Mouse (Mus musculus) embryonic facial prominence, embryonic 11.5 days (tissue): ENCODE data around the gene Aldh1a7. TPM values are rescaled to one million over a fixed set of nuclear protein-coding genes. Genes with fewer than 3 reads are reported as not detected.

ENCODE experiments used
- ATAC-seq: fragments of 200-750 bp; cut with Nextera tagmentation; replicated peaks from 2 replicates; pipeline ENCODE4 v1.8.0; 2017; ENCODE audit warnings: low read depth; ENCODE audit not compliant: insufficient number of reproducible peaks, low FRiP score, low TSS enrichment
- DNase-seq: peaks from one replicate; pipeline ENCODE4 v3.0.0-alpha.2; 2015; ENCODE audit warnings: low spot score
- H3K27ac ChIP-seq: fragments of 300-500 bp; sonication (generic); replicated peaks from 2 replicates; pipeline ENCODE4 v1.5.1; 2014; ENCODE audit warnings: mild to moderate bottlenecking, low read depth, low read length, control low read depth
- H3K27me3 ChIP-seq: fragments of 300-500 bp; sonication (generic); 2 replicates; pipeline ENCODE4 v1.6.1; 2014; ENCODE audit warnings: mild to moderate bottlenecking, low read length, moderate library complexity, mixed read lengths; ENCODE audit not compliant: control insufficient read depth, insufficient read depth
- H3K36me3 ChIP-seq: fragments of 300-500 bp; sonication (generic); replicated peaks from 2 replicates; pipeline ENCODE4 v1.6.1; 2014; ENCODE audit warnings: low read depth, mild to moderate bottlenecking, low read length, moderate library complexity, mixed read lengths; ENCODE audit not compliant: control insufficient read depth, insufficient read depth
- H3K4me1 ChIP-seq: fragments of 300-500 bp; sonication (generic); 2 replicates; pipeline ENCODE4 v1.6.1; 2014; ENCODE audit warnings: low read length, mixed read lengths; ENCODE audit not compliant: control insufficient read depth, insufficient read depth
- H3K4me2 ChIP-seq: fragments of 300-500 bp; sonication (generic); 2 replicates; pipeline ENCODE4 v1.6.1; 2014; ENCODE audit warnings: low read depth, mild to moderate bottlenecking, control low read depth, low read length, moderate library complexity
- H3K4me3 ChIP-seq: fragments of 300-500 bp; sonication (generic); 2 replicates; pipeline ENCODE4 v1.5.1; 2014; ENCODE audit warnings: low read depth, low read length, control low read depth
- H3K9ac ChIP-seq: fragments of 300-500 bp; sonication (generic); replicated peaks from 2 replicates; pipeline ENCODE4 v1.6.1; 2014; ENCODE audit warnings: mild to moderate bottlenecking, control low read depth, low read length
- H3K9me3 ChIP-seq: fragments of 300-500 bp; sonication (generic); replicated peaks from 2 replicates; pipeline ENCODE4 v1.6.1; 2016; ENCODE audit warnings: mild to moderate bottlenecking, low read length, inconsistent platforms, mixed read lengths; ENCODE audit not compliant: control insufficient read depth
- WGBS: fragments of 180-500 bp; shearing (Covaris S2); extraction: QIAGEN DNeasy Blood & Tissue Kit; methylation state at CpG from one replicate; pipeline ENCODE4 v1.1.7; 2014; 5-methylcytosine and 5-hydroxymethylcytosine counted together
- polyA plus RNA-seq: library from polyadenylated mRNA; unstranded; fragments of >200 nt; fragmentation: Nextera tagmentation; extraction: Ambion mirVana; gene quantifications from 2 replicates; pipeline ENCODE4 v1.2.1, GENCODE M21; 2014

Aldh1a7 gene
- polyA plus RNA-seq, 1 experiment from 2014 or later, result 5.0 TPM

DNA sequence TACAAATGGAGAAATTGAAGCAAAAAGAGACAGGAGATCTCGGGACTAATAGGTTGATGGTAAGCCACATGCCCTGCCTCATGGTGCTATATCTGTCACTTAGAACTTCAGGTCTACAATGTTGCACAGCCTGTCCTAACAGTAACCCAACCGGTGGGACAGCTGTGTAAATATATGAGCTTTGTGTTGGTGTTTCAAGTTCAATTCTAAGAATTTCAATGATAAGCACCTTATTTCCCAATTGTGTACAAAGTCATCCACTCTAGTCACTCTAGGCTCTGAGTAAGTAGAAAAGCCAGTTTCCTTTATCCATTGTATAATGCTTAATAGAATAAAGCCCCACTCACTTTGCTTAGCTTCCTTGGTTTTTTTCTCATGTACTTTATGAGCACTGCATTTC lies 4.4 kb downstream of the Aldh1a7 start:
- H3K9me3 ChIP-seq, result no peaks in the 10 kb centered on the region
- no peak overlapping the region for H3K4me3 ChIP-seq
- no peaks in the 10 kb centered on the region for H3K27me3 ChIP-seq
- WGBS, result 88% methylated on average over 2 of the region's 2 CpGs
- H3K9ac ChIP-seq, result no peak overlapping the region
- no peak overlapping the region for H3K27ac ChIP-seq
- ATAC-seq, result no peak
- no peak overlapping the region for H3K4me2 ChIP-seq
- no peaks in the 10 kb centered on the region for H3K4me1 ChIP-seq
- no peak for DNase-seq
- no peaks in the 10 kb centered on the region for H3K36me3 ChIP-seq

GRCm38 (mm10) chr19:20720298-20720697 lies 7.1 kb downstream of the Aldh1a7 start:
- ATAC-seq, result no peak
- no peak overlapping the region for H3K27ac ChIP-seq
- H3K4me3 ChIP-seq, result no peak overlapping the region
- 83% methylated on average over 2 of the region's 2 CpGs for WGBS
- H3K9me3 ChIP-seq, result no peaks in the 10 kb centered on the region
- no peaks in the 10 kb centered on the region for H3K4me1 ChIP-seq
- H3K27me3 ChIP-seq, result no peaks in the 10 kb centered on the region
- no peak overlapping the region for H3K9ac ChIP-seq
- DNase-seq, result no peak
- no peaks in the 10 kb centered on the region for H3K36me3 ChIP-seq
- H3K4me2 ChIP-seq, result no peak overlapping the region

DNA sequence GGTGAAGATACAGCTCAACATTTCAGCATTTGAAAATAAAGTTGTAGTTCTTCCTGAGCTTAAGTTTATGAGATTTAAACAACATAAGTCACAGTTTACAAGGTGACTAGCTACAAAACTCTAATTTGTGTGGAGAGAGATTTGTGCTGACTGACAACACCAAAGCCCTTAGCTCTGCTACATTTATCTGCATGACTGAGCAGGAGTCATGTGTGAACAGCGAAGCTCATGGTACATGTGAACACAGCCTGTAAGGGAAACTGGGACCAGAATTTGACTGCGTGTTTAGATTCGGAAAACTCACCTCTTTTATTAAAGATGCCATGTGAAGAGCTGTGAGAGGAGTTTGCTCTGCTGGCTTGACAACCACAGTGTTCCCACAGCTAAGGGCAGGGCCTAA lies 11.7 kb downstream of the Aldh1a7 start:
- Histone ChIP-seq H3K27me3 (no peaks in the 10 kb centered on the region), H3K4me3 (no peak overlapping the region), H3K4me1 (no peaks in the 10 kb centered on the region), H3K27ac (no peak overlapping the region), H3K9ac (no peak overlapping the region), H3K9me3 (no peaks in the 10 kb centered on the region), H3K4me2 (no peak overlapping the region), H3K36me3 (no peaks in the 10 kb centered on the region)
- ATAC-seq (no peak), DNase-seq (no peak)
- 81% methylated on average over 3 of the region's 3 CpGs for WGBS

DNA sequence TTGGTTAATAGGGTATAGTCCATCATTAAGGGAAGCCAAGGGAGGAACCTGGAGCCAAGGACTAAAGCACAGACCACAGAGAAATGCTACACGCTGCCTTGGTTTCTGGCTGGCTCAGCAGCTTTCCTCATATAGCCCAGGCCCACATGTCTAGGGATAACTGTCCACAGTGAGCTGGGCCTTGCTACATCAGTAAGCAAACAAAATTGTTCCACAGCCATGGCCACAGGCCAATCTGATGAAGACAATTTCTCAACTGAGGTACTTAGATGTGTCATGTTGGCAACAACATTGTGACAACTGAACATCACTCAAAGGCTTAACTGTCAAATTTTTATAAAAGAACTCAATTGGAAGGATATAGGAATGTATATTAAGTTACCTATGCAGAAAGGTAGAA lies 12.3 kb downstream of the Aldh1a7 start:
- WGBS, result 86% methylated on average over 1 of the region's 1 CpGs
- H3K27ac ChIP-seq, result no peak overlapping the region

GRCm38 (mm10) chr19:20714543-20714942 lies 12.8 kb downstream of the Aldh1a7 start:
- H3K4me1 ChIP-seq, result no peaks in the 10 kb centered on the region
- 88% methylated on average over 4 of the region's 4 CpGs for WGBS
- no peaks in the 10 kb centered on the region for H3K9me3 ChIP-seq
- no peak for DNase-seq
- H3K4me2 ChIP-seq, result no peak overlapping the region
- H3K27me3 ChIP-seq, result no peaks in the 10 kb centered on the region
- H3K9ac ChIP-seq, result no peak overlapping the region
- ATAC-seq, result no peak
- H3K4me3 ChIP-seq, result no peak overlapping the region
- H3K27ac ChIP-seq, result no peak overlapping the region
- H3K36me3 ChIP-seq, result no peaks in the 10 kb centered on the region

More for the DNA sequence above, 12.3 kb downstream of the Aldh1a7 start:
- Histone ChIP-seq H3K4me2 (no peak overlapping the region), H3K9me3 (no peaks in the 10 kb centered on the region), H3K27me3 (no peaks in the 10 kb centered on the region), H3K4me3 (no peak overlapping the region), H3K4me1 (no peaks in the 10 kb centered on the region), H3K36me3 (no peaks in the 10 kb centered on the region), H3K9ac (no peak overlapping the region)
- no peak for ATAC-seq
- no peak for DNase-seq

DNA sequence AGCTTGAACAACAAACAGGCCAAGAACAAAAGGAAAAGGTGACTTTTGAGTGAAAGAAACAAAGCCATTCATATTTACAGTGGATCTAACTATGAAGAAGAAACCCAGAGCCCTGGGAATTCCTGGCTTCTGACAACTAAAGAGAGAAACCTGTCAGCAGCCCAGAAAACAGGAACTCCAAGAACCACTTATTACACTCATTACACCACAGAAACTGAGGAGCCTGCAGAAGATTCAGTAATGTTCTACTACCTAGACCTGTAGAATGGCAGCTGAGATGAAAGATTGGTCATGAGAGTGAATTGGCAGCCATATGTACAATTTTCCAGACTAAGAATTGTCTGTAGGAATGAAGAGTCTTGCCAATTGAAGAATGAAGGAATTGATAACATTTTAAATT lies 20.2 kb downstream of the Aldh1a7 start:
- no peak overlapping the region for H3K4me3 ChIP-seq
- no peaks in the 10 kb centered on the region for H3K36me3 ChIP-seq
- no peak overlapping the region for H3K4me2 ChIP-seq
- no peak overlapping the region for H3K27ac ChIP-seq
- H3K27me3 ChIP-seq, result no peaks in the 10 kb centered on the region
- no peaks in the 10 kb centered on the region for H3K4me1 ChIP-seq
- DNase-seq (no peak), ATAC-seq (no peak)
- H3K9ac ChIP-seq, result no peak overlapping the region
- no peaks in the 10 kb centered on the region for H3K9me3 ChIP-seq

- Histone ChIP-seq H3K9ac (no peak overlapping the region), H3K36me3 (no peaks in the 10 kb centered on the region), H3K27ac (no peak overlapping the region), H3K9me3 (no peaks in the 10 kb centered on the region), H3K4me2 (no peak overlapping the region), H3K27me3 (no peaks in the 10 kb centered on the region), H3K4me1 (no peaks in the 10 kb centered on the region), H3K4me3 (no peak overlapping the region)
- DNase-seq (no peak), ATAC-seq (no peak)
- WGBS, result 75% methylated on average over 4 of the region's 4 CpGs
Measured at GRCm38 (mm10) chr19:20706747-20707146, 20.6 kb downstream of the Aldh1a7 start.

DNA sequence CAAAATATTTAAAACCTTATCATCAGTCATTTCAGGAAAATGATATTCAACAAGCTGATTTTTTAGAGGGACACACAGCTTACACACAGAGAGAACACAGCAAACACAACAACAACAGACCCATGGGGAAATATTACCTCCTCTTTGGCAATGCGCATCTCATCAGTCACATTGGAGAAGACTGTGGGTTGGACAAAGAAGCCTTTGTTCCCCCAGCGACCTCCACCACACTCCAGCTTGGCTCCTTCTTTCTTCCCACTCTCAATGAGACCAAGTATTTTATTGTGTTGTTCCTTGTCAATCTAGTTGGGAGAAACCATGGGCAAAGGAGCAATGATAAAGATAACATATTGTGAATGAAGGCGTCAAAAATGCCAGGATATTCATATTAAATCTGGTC lies 25.3 kb downstream of the Aldh1a7 start:
- no peak overlapping the region for H3K9ac ChIP-seq
- H3K4me3 ChIP-seq, result no peak overlapping the region
- no peaks in the 10 kb centered on the region for H3K4me1 ChIP-seq
- WGBS, result 30% methylated on average over 3 of the region's 3 CpGs
- H3K9me3 ChIP-seq, result no peaks in the 10 kb centered on the region
- DNase-seq, result no peak
- no peaks in the 10 kb centered on the region for H3K36me3 ChIP-seq
- no peak overlapping the region for H3K4me2 ChIP-seq
- no peaks in the 10 kb centered on the region for H3K27me3 ChIP-seq
- H3K27ac ChIP-seq, result no peak overlapping the region
- ATAC-seq, result no peak
